Mouse (Mus musculus): Measurements from ENCODE around the gene Bmp10. TPM values are rescaled to one million over a fixed set of nuclear protein-coding genes. Genes with fewer than 3 reads are reported as not detected.

Bmp10 gene
- total and polyA plus RNA-seq, 2 experiments from 2014 or later: not detected

- Histone ChIP-seq H3K27ac (ENCODE audit: low read depth, low read length) (no peak overlapping the region), H3K4me3 (ENCODE audit: low read depth, low read length) (no peak overlapping the region), H3K36me3 (ENCODE audit: insufficient read depth, low read length) (no peaks in the 10 kb centered on the region), H3K27me3 (ENCODE audit: insufficient read depth, low read length) (no peaks in the 10 kb centered on the region), H3K9me3 (ENCODE audit: low read length) (no peaks in the 10 kb centered on the region), H3K4me2 (ENCODE audit: low read depth, low read length, poor library complexity, severe bottlenecking) (no peak overlapping the region), H3K4me1 (ENCODE audit: insufficient read depth, low read length) (no peaks in the 10 kb centered on the region), H3K9ac (replicated peaks; ENCODE audit: low read length, poor library complexity, severe bottlenecking) (no peak overlapping the region)
- WGBS: 28% methylated on average over 3 of the region's 3 CpGs
- ATAC-seq (ENCODE audit: low FRiP score): no peak
- DNase-seq (ENCODE audit: low spot score): peak; percentile 16
- no peak for TF ChIP-seq CTCF (IDR thresholded peaks at IDR 0.05)
Measured at GRCm38 (mm10) chr6:87412011-87412410, 16.8 kb upstream of the Bmp10 start.

GRCm38 (mm10) chr6:87422304-87422703 is 6.5 kb upstream of the Bmp10 start:
- Histone ChIP-seq H3K4me3 (ENCODE audit: low read depth, low read length) (no peak overlapping the region), H3K27ac (ENCODE audit: low read depth, low read length) (no peak overlapping the region), H3K9me3 (ENCODE audit: low read length) (no peaks in the 10 kb centered on the region), H3K4me1 (ENCODE audit: insufficient read depth, low read length) (no peaks in the 10 kb centered on the region), H3K9ac (replicated peaks; ENCODE audit: low read length, poor library complexity, severe bottlenecking) (no peak overlapping the region), H3K36me3 (ENCODE audit: insufficient read depth, low read length) (no peaks in the 10 kb centered on the region), H3K27me3 (ENCODE audit: insufficient read depth, low read length) (no peaks in the 10 kb centered on the region), H3K4me2 (ENCODE audit: low read depth, low read length, poor library complexity, severe bottlenecking) (no peak overlapping the region)
- 88% methylated on average over 7 of the region's 7 CpGs for WGBS
- no peak for DNase-seq (ENCODE audit: low spot score)
- ATAC-seq (ENCODE audit: low FRiP score): no peak
- no peak for TF ChIP-seq CTCF (IDR thresholded peaks at IDR 0.05)

GRCm38 (mm10) chr6:87424037-87424816 is 4.6 kb upstream of the Bmp10 start:
- WGBS: 47% methylated on average over 19 of the region's 19 CpGs
- no peaks in the 10 kb centered on the region for H3K27me3 ChIP-seq (ENCODE audit: insufficient read depth, low read length)
- no peak overlapping the region for H3K27ac ChIP-seq (ENCODE audit: low read depth, low read length)
- TF ChIP-seq CTCF (IDR thresholded peaks at IDR 0.05): peak; percentile 13; the same call in 1 of the 2 replicates
- no peak overlapping the region for H3K9ac ChIP-seq (replicated peaks; ENCODE audit: low read length, poor library complexity, severe bottlenecking)
- DNase-seq (ENCODE audit: low spot score) (peak; percentile 45), ATAC-seq (ENCODE audit: low FRiP score) (no peak)
- no peaks in the 10 kb centered on the region for H3K9me3 ChIP-seq (ENCODE audit: low read length)
- H3K4me3 ChIP-seq (ENCODE audit: low read depth, low read length): peak overlapping the region; percentile 9; the same call in 1 of the 2 replicates
- no peaks in the 10 kb centered on the region for H3K36me3 ChIP-seq (ENCODE audit: insufficient read depth, low read length)
- peak overlapping the region; percentile 24 for H3K4me2 ChIP-seq (ENCODE audit: low read depth, low read length, poor library complexity, severe bottlenecking)
- H3K4me1 ChIP-seq (ENCODE audit: insufficient read depth, low read length): no peaks in the 10 kb centered on the region

GRCm38 (mm10) chr6:87426954-87427353 is 1.8 kb upstream of the Bmp10 start:
- 83% methylated on average over 5 of the region's 5 CpGs for WGBS
- Histone ChIP-seq H3K27ac (ENCODE audit: low read depth, low read length) (no peak overlapping the region), H3K9ac (replicated peaks; ENCODE audit: low read length, poor library complexity, severe bottlenecking) (no peak overlapping the region), H3K4me2 (ENCODE audit: low read depth, low read length, poor library complexity, severe bottlenecking) (no peak overlapping the region), H3K4me1 (ENCODE audit: insufficient read depth, low read length) (no peaks in the 10 kb centered on the region), H3K9me3 (ENCODE audit: low read length) (no peaks in the 10 kb centered on the region), H3K36me3 (ENCODE audit: insufficient read depth, low read length) (no peaks in the 10 kb centered on the region), H3K27me3 (ENCODE audit: insufficient read depth, low read length) (no peaks in the 10 kb centered on the region), H3K4me3 (ENCODE audit: low read depth, low read length) (no peak overlapping the region)
- no peak for TF ChIP-seq CTCF (IDR thresholded peaks at IDR 0.05)
- no peak for DNase-seq (ENCODE audit: low spot score)
- no peak for ATAC-seq (ENCODE audit: low FRiP score)

GRCm38 (mm10) chr6:87427616-87428015 is 1.2 kb upstream of the Bmp10 start:
- Histone ChIP-seq H3K4me3 (ENCODE audit: low read depth, low read length) (no peak overlapping the region), H3K9me3 (ENCODE audit: low read length) (no peaks in the 10 kb centered on the region), H3K36me3 (ENCODE audit: insufficient read depth, low read length) (no peaks in the 10 kb centered on the region), H3K27me3 (ENCODE audit: insufficient read depth, low read length) (no peaks in the 10 kb centered on the region), H3K9ac (replicated peaks; ENCODE audit: low read length, poor library complexity, severe bottlenecking) (no peak overlapping the region), H3K27ac (ENCODE audit: low read depth, low read length) (no peak overlapping the region), H3K4me2 (ENCODE audit: low read depth, low read length, poor library complexity, severe bottlenecking) (no peak overlapping the region), H3K4me1 (ENCODE audit: insufficient read depth, low read length) (no peaks in the 10 kb centered on the region)
- DNase-seq (ENCODE audit: low spot score) (no peak), ATAC-seq (ENCODE audit: low FRiP score) (no peak)
- TF ChIP-seq CTCF (IDR thresholded peaks at IDR 0.05): no peak
- 62% methylated on average over 8 of the region's 8 CpGs for whole genome bisulfite sequencing

- Histone ChIP-seq H3K27ac (ENCODE audit: low read depth, low read length) (no peak overlapping the region), H3K4me2 (ENCODE audit: low read depth, low read length, poor library complexity, severe bottlenecking) (no peak overlapping the region), H3K9me3 (ENCODE audit: low read length) (no peaks in the 10 kb centered on the region), H3K36me3 (ENCODE audit: insufficient read depth, low read length) (no peaks in the 10 kb centered on the region), H3K4me3 (ENCODE audit: low read depth, low read length) (no peak overlapping the region), H3K9ac (replicated peaks; ENCODE audit: low read length, poor library complexity, severe bottlenecking) (no peak overlapping the region), H3K4me1 (ENCODE audit: insufficient read depth, low read length) (no peaks in the 10 kb centered on the region), H3K27me3 (ENCODE audit: insufficient read depth, low read length) (no peaks in the 10 kb centered on the region)
- no peak for TF ChIP-seq CTCF (IDR thresholded peaks at IDR 0.05)
- no peak for ATAC-seq (ENCODE audit: low FRiP score)
- 95% methylated on average over 3 of the region's 3 CpGs for WGBS
- no peak for DNase-seq (ENCODE audit: low spot score)
Measured at GRCm38 (mm10) chr6:87435791-87436190, 7.0 kb downstream of the Bmp10 start.
